Mouse (Mus musculus) left cerebral cortex, postnatal 14 days (tissue): Measurements from ENCODE around the gene Neurl1b. TPM values are rescaled to one million over a fixed set of nuclear protein-coding genes. Genes with fewer than 3 reads are reported as not detected.

ENCODE experiments used
- DNase-seq, 2 experiments: peaks; one replicate each; pipeline ENCODE4 v3.0.0; 2021 to 2022; ENCODE audit warnings: low spot score in 2 of 2, mixed read lengths in 1 of 2
- intact Hi-C: fragments of 180-260 bp; cut with DNase I; formaldehyde crosslinking; loops from one replicate; pipeline ENCODE4 v1.15.1; 2025
- total RNA-seq, 2 experiments: library from RNA; stranded (reverse); gene quantifications; 2 replicates each; pipeline ENCODE4 v1.2.3; 2021

Neurl1b gene
- total RNA-seq, 2 experiments from 2014 or later = 105 to 111 TPM

DNA sequence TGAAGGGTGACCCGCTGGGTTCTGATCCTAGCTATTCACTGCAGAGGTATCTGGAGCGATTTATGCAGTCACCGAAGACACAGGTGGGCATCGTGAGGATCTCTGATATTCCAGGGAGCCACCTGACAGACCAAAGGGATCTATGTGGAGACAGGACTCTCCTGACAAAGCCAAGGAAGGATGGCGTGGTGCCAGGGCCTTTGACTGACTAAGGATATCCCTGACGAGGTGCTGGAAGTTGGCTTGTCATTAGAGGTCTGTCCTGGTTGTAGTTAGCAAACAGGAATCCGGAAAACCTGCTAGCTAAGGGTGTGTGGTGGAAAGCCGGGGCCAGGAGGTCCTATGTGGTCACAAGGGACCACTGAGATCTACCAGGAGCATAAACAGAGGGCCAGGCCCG lies 25.4 kb upstream of the Neurl1b start:
- no peak for DNase-seq
- intact Hi-C loops = no loop called here

DNA sequence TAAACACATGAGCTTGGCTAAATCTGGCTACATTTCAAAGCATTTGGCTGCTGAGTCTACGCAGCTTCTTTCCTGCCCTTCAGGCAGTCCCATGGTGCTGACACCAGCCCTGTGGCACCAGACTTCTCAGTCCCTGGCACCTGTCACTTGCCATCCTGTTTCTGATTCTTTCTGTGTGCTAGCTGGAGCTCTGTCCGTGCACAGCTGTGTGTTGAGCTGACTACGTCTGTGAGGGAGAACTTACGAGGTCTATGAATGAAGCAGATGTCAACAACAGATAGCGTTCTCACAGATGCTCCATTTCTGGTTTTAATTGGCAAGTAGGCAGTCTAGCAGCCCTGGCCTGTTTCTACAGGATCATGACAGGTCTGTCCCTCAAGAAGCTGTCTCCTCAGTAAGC lies 24.0 kb upstream of the Neurl1b start:
- intact Hi-C loops = no loop called here
- no peak for DNase-seq

DNA sequence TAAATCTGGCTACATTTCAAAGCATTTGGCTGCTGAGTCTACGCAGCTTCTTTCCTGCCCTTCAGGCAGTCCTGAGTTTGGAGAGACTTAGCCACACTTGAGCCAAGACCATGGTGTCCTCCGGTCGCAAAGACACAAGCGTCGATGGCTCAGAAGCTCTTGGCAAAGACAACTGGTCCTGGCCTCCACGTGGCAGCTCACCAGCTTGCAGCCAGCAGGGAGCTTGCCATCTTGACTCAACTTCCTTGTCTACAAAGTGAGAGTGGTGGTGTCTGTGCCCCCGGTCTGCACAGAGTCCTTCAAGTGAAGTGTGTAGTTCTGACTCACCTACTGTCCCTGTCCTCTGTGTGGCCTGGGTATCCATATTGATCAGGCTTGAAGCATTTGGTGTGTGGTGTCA lies 22.3 kb upstream of the Neurl1b start:
- intact Hi-C loops = no loop called here
- no peak for DNase-seq

DNA sequence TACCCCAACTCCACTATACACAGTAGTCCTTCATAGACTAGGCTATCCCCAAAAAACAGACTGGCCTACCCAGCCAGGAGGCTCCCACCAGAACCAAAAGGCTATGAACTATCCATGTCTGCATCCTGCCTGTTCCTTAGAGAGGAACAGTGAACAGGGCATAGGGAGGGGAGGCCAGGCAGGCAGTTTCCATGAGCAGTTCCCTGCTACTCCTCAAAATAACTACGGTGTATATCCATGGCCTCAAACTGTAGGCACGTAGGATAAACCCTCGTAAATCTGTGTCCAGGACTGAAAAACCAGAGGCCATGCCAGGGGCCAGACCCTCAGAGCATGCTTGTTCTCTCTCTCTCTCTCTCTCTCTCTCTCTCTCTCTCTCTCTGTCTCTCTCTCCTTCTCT lies 17.9 kb upstream of the Neurl1b start:
- intact Hi-C loops = no loop called here
- no peak for DNase-seq

DNA sequence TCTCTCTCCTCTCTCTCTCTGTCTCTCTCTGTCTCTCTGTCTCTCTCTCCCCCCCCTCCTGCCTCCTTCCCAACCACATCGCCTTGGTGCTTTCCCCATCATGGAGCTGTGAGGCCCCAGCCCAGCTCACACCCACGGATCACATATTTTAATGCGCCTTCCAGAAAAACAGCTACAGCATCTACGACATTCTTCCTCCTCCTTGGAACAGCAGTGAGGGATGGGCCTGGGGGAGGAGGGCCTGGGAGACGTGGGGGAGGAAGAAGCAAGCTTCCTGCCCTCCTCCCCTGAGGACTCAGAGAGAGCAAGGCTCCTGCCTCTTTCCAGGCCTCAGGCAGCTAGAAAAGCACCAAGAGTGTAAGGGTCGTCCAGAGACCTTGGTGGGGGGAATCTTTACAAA lies 17.3 kb upstream of the Neurl1b start:
- intact Hi-C loops = no loop called here
- peak; percentile 70 to 73 for DNase-seq

DNA sequence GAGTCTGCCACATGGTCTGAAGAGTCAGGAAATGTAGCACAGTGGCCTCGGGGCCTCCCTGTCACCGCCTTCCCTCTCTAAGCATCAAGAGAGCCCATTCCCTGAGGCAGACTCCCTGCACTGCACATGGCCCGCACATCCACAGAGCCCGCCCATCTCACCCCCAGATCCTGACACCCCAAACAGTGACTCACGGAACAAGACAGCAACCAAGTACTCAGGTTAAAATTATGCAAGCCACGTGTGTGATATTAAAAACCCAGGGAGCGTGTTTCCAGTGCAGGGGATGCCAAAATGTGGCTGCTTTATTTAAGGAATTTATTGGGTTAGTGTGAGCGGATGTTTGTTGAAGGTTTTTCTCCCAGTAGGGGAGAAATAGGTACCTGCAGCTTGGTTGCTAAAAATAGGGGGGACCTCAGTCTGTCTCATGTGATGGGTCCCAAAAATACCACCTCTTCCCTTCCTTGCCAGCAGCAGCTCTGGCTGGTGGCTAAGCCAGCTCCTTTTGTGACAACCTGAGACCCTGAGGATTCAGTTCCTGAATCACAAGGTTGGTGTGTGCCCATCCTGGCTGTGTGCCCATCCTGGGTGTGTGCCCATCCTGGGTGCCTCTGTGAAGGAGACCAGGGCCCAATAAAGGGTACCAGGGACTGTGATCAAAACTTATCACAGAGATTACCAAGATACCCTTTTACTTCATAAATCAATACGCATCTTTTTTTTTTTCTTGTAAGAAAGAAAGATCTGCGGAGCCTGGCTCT lies 9.1 kb upstream of the Neurl1b start:
- peak; percentile 64 to 76 for DNase-seq
- intact Hi-C loops = no loop called here

DNA sequence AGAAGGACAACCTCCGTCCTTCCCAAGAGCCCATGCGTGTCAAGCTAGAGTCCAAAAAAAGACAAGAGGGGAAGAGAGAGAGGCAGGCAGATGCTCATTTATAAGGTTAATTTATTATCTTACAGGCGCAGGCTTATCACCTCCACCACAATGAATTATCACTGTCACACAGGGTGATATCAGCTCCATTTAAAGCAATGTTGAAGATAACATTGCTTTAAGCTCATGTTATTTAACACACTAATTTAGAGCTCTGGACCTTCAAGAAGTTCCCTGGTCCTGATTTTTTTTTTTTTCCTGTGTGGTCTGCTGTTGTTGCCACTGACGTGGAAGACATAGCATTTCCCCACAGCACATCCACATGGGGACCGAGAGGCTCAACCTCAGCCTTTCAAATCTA lies 1.7 kb upstream of the Neurl1b start:
- intact Hi-C loops = no loop called here
- DNase-seq = no peak

DNA sequence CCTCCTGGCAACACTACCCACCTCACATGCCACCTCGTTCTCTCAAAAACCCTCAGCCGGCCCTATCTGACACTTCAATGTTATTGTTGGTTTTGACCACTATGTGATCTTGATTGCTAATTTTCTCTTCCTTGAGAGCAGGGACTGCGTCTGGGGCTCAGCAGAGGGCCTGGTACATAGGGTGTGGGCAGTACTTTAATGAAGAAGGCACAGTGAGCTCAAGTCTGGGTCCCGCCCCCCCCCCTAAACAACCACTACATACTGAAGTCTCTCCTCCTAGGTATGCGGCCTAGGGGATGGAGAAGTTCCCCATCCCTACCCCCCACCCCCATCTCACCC lies 476 bp upstream of the Neurl1b start:
- DNase-seq = no peak

DNA sequence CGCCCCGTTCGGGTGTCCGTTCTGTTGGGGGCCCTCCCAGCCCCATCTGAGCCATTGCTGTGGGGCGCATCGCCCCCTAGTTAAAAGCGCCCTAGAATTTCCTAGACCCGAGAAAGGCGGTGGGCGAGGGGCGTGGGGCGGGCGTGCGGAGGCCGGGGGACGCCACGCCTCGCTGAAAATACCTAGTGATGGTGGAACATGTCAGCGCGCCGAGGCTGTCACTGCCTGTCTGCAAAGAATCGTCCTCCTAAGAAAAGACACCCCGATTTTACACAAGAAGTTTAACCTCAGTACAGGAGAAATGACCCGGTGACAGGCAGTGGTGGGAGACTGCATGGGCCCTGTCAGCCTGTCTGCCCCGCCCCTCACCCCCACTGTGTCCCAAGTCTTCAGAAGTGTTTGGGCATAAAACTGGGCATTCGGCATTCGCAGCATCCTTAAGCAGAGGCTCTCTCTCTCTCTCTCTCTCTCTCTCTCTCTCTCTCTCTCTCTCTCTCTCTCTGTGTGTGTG lies 781 bp downstream of the Neurl1b start:
- peak in 1 of 2 experiments; percentile 42 for DNase-seq
- intact Hi-C loops = no loop called here

More for the DNA sequence above, 476 bp upstream of the Neurl1b start:
- intact Hi-C loops = no loop called here

DNA sequence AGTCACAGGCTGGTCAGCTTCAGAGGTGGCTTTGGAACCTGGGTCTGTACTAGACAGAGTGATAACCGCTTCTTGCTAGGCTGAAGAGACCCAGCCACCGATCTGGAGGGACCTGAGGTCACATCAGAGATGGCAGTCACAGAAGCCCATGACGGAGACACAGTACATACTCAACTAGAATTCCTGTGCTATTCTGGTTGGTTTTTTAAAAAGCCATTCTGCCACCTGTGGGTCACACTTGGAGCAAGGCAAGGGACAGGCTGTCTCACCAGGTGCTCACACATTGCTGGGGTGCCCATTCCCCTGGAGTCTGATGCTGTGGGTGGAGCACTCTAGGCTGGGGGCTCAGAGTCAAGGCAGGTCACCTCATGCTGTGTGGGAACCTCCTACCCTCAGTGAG lies 1.5 kb downstream of the Neurl1b start:
- no peak for DNase-seq
- intact Hi-C loops = no loop called here

DNA sequence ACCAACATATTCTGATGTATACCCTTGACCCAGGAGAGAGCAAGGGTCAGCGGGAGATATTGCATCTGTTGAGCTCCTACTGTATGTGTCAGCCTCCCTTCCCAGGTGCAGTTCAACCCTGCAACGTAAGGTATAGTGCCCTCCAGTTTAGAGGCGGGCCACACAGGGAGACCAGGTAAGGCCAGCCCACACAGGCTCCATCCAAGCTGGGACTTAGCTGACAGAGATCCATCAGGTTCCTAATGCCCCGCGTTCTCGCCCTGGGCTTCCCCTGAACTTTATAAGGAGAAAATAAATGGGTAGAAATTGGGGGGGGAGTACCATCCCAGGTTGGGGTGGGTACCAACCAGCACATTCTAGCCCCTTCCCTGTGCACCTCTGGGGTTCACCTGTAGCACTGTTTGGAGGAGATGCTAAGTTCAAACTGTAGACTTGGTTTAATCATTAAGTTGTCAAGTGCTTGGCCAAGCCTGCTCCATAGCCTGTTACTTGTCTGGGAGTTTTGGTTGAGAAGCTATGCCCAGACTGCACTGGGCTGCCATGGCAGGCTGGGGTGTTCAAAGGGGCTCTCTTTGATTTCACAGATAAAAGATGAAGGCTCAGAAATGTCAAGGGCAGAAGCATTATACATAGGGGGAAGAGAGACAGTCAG lies 3.3 kb downstream of the Neurl1b start:
- DNase-seq = no peak
- intact Hi-C loops = no loop called here

DNA sequence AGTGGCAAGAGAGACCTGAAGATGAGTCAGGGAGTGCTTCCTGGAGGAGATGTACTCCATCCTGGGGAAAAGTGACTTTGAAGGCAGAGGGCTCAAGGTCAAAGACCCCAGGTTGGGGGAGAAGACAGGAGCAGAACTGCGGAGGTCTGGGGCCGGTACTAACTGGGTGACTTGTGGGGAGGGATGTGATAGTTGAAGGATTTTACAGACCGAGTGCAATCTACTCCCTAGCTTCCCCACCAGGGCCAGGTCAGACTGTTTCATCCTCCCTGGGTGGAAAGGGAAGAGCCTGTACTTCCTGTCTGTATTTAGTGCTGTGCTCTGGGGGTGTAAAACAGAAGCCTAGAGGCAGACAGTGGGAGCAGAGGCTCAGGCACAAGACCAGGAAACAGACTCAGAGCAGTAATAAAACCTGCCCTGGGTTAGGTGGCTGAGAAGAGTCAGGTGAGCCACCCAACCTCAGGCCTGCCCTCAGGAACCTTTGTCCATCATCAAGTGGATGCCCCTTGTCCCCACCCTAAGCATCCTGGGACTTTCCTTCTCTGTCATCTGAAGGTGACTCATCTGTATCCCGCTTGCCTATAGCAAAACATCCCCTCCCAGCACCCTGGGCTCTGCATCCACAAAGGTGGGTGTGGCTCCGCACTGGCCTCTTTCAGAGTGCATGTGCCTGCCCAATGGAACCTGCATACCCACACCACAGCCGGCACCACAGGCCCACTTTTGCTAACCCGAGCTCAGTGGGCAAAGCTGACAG lies 6.0 kb downstream of the Neurl1b start:
- intact Hi-C loops = no loop called here
- DNase-seq = no peak

DNA sequence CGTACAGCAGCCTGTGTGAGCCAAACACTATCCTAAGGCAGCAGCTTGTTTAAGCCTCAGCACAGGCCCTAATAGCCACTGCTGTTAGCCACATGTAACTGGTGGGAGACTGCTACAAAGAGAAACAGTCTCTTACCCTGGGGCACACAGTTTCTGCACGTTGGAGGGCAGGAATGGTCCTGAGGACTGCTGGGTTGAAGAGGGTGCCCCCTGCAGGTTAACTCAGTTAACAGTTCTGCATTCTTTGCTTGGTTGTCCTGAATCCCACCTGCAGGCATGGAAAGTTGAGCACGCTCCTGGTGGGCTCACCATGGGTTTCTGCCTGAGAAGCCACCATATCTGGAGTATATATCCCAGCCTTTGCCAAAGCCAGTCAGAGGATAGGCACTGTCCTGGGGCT lies 6.9 kb downstream of the Neurl1b start:
- DNase-seq = peak; percentile 52 to 73
- intact Hi-C loops = no loop called here

DNA sequence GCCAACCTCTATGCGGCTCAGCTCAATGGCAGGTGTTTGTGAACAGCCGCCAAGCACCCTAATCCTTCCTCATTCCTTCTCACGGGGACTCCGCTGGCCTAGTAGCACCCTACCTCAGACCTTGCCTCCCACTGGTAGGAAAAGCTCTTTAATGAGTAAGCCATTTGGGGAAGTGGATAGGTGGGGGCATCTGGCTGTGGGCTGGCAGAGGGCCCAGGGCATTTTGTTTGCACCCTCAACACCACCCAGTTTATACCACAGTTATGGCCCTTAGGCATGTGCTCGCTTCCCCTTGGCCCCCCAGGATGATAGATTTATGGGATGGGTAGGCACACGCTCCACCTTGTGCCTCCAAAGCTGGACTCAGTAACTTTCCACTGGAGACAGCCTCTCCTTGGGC lies 7.8 kb downstream of the Neurl1b start:
- intact Hi-C loops = no loop called here

DNA sequence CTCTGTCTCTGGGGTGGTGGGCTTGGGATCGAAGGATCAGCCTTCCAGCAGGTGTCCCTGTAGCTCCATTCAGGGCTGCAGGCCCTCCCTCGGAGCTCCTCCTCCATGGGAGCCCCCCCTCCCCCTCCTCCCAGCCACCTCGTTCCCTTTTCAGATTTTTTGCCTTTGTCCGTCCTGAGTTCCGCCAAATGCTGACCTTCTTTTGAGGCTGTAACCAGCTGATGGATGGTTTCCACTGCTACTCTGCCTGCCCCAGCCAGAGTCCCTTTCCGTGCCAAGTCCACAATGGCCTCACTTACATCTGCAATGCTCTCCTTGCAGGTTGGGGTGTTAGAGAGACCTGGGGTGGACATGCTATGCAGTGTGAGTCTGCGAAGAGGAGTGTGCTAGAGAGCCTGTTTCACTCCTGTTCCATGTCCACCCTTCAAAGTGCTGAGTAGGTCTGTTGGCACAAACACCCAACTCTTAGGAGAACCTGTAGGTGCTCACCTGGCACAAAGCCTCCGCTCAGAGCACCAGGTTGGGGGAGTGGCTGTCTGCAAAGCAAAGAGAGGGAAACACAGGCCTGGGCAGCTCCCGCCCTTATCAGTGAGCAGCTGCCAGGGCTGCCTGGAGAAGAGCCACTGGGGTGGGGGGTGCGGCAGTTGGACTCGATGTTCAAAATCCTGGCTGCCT lies 9.5 kb downstream of the Neurl1b start:
- intact Hi-C loops = no loop called here
- peak in 1 of 2 experiments; percentile 38 for DNase-seq

More for the DNA sequence above, 7.8 kb downstream of the Neurl1b start:
- DNase-seq = no peak

DNA sequence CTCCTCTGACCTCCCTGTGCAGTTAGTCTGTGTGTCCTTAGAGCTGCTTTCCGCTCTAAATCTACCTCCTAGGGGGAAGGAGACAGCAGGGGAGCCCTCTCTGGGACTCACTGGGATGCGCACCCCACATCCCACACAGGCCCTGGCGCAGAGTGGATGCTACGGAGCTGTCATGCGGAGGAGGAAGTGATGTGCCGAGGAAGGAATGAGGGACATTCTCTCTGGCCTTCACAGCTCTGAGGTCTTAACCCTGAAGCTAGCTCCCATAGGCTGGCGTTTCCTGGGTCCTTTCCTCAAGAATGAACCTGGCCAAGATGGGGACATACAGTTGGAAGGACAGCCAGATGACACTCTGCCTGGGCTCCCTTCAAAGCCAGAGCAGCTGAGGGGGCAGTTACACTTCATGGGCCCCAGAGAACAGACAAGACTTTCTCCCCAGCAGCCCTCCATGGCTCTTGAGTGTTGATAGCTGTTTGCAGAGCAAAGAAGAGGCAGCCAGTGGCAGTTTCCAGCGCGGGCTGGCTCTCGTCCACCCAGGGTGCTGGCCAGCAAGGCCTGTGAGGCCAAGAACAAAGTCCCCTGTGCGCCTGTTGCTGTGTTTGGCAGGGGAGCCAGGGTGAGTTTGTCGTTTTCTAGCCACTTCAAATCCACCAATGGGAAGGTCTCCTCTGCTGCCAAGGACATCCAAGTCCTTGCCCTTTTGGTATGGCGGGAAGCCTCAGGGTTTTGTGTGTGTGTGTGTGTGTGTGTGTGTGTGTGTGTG lies 10.5 kb downstream of the Neurl1b start:
- peak; percentile 49 to 58 for DNase-seq
- intact Hi-C loops = no loop called here

DNA sequence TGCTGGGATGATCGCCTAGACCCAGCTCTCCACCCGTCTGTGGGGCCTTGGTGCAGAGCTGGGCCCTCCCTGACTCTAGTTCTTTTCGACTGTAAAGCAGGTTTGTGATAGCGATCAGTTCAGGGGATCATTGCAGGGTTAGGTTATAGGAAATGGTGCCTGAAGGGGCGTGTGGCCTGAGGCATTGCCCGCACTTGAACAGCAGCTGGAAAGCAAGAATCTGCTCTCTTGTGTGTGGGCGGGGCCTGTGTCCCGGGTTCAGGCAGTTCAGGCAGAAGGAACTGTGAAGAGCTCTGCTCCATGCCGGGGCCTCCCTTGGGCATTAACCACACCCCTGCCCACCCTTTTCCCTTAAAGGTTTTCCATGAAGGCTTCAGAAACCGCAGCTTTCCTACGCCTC lies 18.7 kb downstream of the Neurl1b start:
- intact Hi-C loops = no loop called here
- no peak for DNase-seq

DNA sequence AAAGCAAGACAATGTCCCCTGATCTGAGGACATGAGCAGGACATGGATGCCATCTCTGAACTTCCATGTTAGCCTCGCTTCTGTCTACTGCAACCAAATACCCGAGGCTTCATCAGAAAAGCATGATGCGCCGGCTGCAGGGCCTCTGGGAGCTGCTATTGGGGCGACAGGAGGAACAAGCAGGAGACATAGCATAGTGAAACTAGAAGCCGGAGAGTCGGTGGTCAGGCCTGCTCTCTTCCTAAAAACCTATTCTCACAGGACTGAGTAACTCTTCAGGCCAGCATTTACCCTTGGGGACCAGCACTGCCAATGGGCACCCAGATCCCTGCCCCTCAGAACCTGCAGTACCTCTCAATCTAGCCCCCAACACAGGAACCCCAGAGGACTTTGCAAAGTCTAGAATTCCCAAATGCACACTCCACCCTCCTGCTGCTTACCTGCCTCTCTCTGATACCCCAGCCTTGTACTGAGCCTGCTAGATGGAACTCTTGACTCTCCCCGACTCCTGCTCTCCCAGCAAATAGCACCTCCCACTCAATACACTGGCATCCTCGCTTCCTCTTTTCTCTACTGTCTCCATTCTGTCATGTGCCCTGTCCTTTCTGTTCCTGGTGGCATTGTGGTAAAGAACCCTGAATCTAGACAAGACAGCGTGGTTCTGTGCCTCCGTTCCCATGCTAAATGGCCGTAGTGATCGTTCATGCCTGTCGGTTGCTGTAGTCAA lies 22.6 kb downstream of the Neurl1b start:
- intact Hi-C loops = no loop called here
- no peak for DNase-seq

DNA sequence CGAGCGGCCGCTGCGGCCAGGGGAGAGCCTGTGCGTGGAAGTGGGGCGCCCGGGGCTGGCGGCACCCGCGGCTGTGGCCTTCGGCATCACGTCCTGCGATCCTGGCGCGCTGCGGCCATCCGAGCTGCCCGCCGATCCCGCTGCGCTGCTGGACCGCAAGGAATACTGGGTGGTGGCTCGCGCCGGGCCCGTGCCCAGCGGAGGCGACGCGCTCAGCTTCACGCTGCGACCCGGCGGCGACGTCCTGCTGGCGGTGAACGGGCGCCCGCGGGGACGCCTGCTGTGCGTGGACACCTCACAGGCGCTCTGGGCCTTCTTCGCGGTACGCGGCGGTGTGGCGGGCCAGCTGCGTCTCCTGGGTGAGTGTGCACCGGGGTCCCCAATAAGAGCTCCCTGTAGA lies 24.4 kb downstream of the Neurl1b start:
- intact Hi-C loops = no loop called here

More for the DNA sequence above, 24.4 kb downstream of the Neurl1b start:
- DNase-seq = no peak
